Mouse (Mus musculus) midbrain, embryonic 16.5 days (tissue): ENCODE results near the gene Utp18. TPM values are rescaled to one million over a fixed set of nuclear protein-coding genes. Genes with fewer than 3 reads are reported as not detected.
"Not testable (repeated sequence)": the region's sequence is repeated elsewhere in the genome, so short reads cannot be mapped to it uniquely, and the experiment has no call there.

Source experiments
- ATAC-seq: fragments of 200-750 bp; cut with Nextera tagmentation; 2 replicates; pipeline ENCODE4 v1.8.0; 2017; ENCODE audit warnings: moderate TSS enrichment
- H3K27ac ChIP-seq: fragments of 300-500 bp; sonication (generic); 2 replicates; pipeline ENCODE4 v1.5.1; 2014; ENCODE audit warnings: mild to moderate bottlenecking, low read length, mixed read lengths
- H3K27me3 ChIP-seq: fragments of 300-500 bp; sonication (generic); 2 replicates; pipeline ENCODE4 v1.6.1; 2014; ENCODE audit warnings: low read depth, low read length, mixed read lengths; ENCODE audit not compliant: control insufficient read depth, insufficient read depth
- H3K36me3 ChIP-seq: fragments of 300-500 bp; sonication (generic); 2 replicates; pipeline ENCODE4 v1.6.1; 2014; ENCODE audit warnings: mild to moderate bottlenecking, low read length, moderate library complexity, mixed read lengths; ENCODE audit not compliant: control insufficient read depth, insufficient read depth
- H3K4me1 ChIP-seq: fragments of 300-500 bp; sonication (generic); 2 replicates; pipeline ENCODE4 v1.6.1; 2014; ENCODE audit warnings: mild to moderate bottlenecking, low read length, mixed read lengths; ENCODE audit not compliant: control insufficient read depth, insufficient read depth
- H3K4me2 ChIP-seq: fragments of 300-500 bp; sonication (generic); 2 replicates; pipeline ENCODE4 v1.6.1; 2014; ENCODE audit warnings: mild to moderate bottlenecking, low read length, mixed read lengths
- H3K4me3 ChIP-seq: fragments of 300-500 bp; sonication (generic); 2 replicates; pipeline ENCODE4 v1.5.1; 2014; ENCODE audit warnings: low read depth, mild to moderate bottlenecking, low read length, moderate library complexity, mixed read lengths
- H3K9ac ChIP-seq: fragments of 300-500 bp; sonication (generic); 2 replicates; pipeline ENCODE4 v1.6.1; 2014; ENCODE audit warnings: low read depth, low read length, mixed read lengths
- H3K9me3 ChIP-seq: fragments of 300-500 bp; sonication (generic); replicated peaks from 2 replicates; pipeline ENCODE4 v1.6.1; 2014; ENCODE audit warnings: mild to moderate bottlenecking, low read length, mixed read lengths; ENCODE audit not compliant: control insufficient read depth, poor library complexity, severe bottlenecking
- WGBS: fragments of 180-500 bp; shearing (Covaris S2); extraction: QIAGEN DNeasy Blood & Tissue Kit; methylation state at CpG from one replicate; pipeline ENCODE4 v1.1.7; 2014; 5-methylcytosine and 5-hydroxymethylcytosine counted together
- polyA plus RNA-seq: library from polyadenylated mRNA; unstranded; fragments of >200 nt; fragmentation: Nextera tagmentation; extraction: Ambion mirVana; gene quantifications from 2 replicates; pipeline ENCODE4 v1.2.1, GENCODE M21; 2015

Utp18 gene
- polyA plus RNA-seq = 31.1 and 32.5 TPM in 2 replicates

DNA sequence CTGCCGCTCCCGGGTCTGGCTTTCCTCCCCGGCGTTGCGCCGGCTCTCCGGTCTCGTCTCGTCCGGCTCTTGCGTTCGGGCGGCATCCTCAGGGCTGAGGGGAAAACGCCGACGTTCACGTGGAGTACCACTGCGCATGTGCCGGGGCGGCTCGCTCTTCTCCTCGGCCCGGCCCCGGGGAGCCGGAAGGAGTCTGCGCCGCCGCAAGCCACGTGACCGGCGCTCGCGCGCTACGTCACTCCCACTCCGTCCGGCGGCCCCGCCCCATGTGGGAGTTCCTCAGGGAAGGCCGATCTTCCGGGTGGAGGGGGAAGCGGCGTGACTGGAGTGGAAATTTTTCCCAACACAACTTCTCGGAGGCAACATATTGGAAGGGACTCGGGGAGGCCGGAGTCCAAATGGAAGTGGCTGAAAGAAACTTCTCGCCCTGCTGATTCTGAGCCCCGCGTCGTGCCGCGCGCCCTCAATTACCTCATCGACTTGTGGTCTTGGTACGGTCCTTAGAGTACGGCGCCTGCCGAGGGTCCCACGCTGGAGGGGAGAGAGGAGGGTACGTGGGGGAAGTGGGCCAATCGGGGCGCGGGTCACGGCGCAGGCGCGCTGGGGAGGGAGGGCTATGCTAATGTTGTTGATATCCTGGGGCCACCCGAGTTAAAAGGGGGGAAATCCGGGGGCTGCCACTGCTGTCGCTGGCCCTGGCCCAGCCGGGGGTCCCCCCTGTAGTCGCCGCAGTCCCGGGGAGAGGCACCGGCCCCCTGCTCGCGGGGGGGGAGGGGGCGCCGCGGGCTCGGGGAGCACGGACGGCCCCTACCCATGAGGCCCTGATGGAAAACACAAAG, at the start of gene Utp18, which contains the start of gene Mbtd1:
Utp18 (minus strand) TSS at position 195 of the 839 bp plus-strand sequence.
Mbtd1 (plus strand) TSS at position 281 of the 839 bp plus-strand sequence.
- peak within 1 kb of the TSS; percentile 95 for H3K27ac ChIP-seq
- ATAC-seq = peak; percentile 97
- H3K4me3 ChIP-seq = peak within 1 kb of the TSS; percentile 62
- under 1% methylated on average over 80 of the region's 83 CpGs for WGBS
- peak within 1 kb of the TSS; percentile 90 for H3K4me2 ChIP-seq
- H3K9me3 ChIP-seq = no peaks in the 10 kb centered on the region
- H3K9ac ChIP-seq = peak within 1 kb of the TSS; percentile 78
- 0 out of 2 replicates have a peak, but pooled peaks cover 3% of the 10 kb centered on the region for H3K36me3 ChIP-seq
- H3K4me1 ChIP-seq = peaks cover 34% of the 10 kb centered on the region
- H3K27me3 ChIP-seq = no peaks in the 10 kb centered on the region

DNA sequence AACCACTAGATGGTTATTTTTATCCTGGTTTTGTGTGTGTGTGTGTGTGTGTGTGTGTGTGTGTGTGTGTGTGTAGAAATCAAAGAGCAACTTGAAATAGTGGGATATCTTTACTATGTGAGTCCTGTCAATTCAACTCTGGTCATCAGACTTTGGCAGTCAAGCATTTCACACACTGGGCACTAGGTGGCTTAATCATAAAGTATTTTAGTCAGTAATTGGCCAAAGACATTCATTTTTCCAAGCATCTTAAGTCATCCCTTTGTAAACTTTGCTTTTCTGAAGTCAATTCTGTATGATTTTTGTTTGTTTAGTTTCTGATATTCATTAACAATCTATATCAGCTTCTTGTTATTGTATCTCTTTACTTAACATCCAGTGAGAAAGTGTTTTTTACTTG, 43.5 kb upstream of the Utp18 start:
- Histone ChIP-seq H3K9ac (no peak overlapping the region), H3K9me3 (no peaks in the 10 kb centered on the region), H3K4me3 (no peak overlapping the region), H3K4me2 (no peak overlapping the region), H3K27me3 (no peaks in the 10 kb centered on the region), H3K36me3 (peaks cover 16% of the 10 kb centered on the region), H3K4me1 (no peaks in the 10 kb centered on the region), H3K27ac (no peak overlapping the region)
- ATAC-seq = no peak

DNA sequence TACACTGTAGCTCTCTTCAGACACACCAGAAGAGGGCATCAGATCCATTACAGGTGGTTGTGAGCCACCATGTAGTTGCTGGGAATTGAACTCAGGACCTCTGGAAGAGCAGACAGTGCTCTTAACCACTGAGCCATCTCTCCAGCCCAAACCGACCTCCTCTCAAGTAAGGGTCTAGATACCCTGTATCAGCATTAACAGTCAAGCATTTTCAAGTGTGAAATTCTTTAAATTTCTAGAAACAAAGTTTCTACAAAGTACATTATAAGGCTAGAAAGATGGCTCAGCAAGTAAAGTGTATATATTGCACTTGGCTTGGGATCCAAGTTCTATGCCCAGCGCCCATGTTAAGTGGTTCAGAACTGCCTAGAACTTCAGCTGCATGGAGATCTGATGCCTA, 29.5 kb upstream of the Utp18 start:
- not testable (repeated sequence) for H3K9me3 ChIP-seq, H3K4me2 ChIP-seq, H3K4me1 ChIP-seq, ATAC-seq, H3K4me3 ChIP-seq, H3K9ac ChIP-seq, H3K27ac ChIP-seq, H3K27me3 ChIP-seq
- H3K36me3 ChIP-seq = peaks cover 18% of the 10 kb centered on the region
- WGBS = 98% methylated on average over 2 of the region's 2 CpGs

DNA sequence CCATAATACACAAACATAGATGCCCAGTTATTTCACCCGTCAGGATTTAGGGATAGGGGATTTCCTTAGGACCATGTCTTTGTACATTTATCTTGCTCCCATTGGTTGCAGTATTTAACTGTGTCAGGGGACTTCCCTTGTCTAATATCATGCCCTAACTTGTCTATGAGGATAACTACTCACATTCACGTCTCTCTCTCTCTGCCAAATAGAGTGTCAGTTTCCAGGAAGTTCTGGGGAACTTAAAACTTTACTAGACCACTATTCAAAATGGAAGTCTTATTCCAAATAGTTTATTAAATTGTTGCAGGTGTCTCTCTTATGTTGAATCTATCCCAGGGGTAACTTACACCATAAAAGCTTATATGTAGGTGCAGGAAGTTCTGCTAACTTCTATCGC, 26.0 kb upstream of the Utp18 start:
- H3K4me3 ChIP-seq = no peak overlapping the region
- no peaks in the 10 kb centered on the region for H3K27me3 ChIP-seq
- H3K9ac ChIP-seq = no peak overlapping the region
- no peak overlapping the region for H3K4me2 ChIP-seq
- H3K36me3 ChIP-seq = peaks cover 22% of the 10 kb centered on the region
- ATAC-seq = no peak
- WGBS = 92% methylated on average over 3 of the region's 3 CpGs
- H3K4me1 ChIP-seq = no peaks in the 10 kb centered on the region
- H3K27ac ChIP-seq = no peak overlapping the region
- H3K9me3 ChIP-seq = no peaks in the 10 kb centered on the region

DNA sequence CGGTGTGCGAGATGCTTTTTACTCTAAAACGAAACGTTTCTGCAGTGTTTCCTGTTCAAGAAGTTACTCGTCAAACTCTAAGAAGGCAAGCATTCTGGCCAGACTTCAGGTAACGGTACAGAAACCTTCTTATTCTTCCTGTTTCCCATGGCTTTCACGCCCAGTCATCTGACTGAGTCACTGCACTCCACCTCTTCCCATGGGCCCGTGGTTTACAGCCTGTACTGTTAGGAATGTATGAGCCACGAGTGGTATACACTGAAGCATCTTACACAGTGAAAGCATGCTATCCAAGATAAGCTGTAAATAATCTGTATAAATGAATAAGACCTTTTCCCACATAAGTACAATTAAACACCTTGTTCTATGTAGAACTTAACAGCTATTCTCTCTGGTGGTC, 23.3 kb upstream of the Utp18 start:
- no peak overlapping the region for H3K9ac ChIP-seq
- H3K27ac ChIP-seq = no peak overlapping the region
- H3K4me2 ChIP-seq = no peak overlapping the region
- whole genome bisulfite sequencing = 95% methylated on average over 9 of the region's 9 CpGs
- peaks cover 26% of the 10 kb centered on the region for H3K36me3 ChIP-seq
- H3K27me3 ChIP-seq = no peaks in the 10 kb centered on the region
- H3K4me3 ChIP-seq = no peak overlapping the region
- no peak for ATAC-seq
- H3K9me3 ChIP-seq = no peaks in the 10 kb centered on the region
- no peaks in the 10 kb centered on the region for H3K4me1 ChIP-seq

DNA sequence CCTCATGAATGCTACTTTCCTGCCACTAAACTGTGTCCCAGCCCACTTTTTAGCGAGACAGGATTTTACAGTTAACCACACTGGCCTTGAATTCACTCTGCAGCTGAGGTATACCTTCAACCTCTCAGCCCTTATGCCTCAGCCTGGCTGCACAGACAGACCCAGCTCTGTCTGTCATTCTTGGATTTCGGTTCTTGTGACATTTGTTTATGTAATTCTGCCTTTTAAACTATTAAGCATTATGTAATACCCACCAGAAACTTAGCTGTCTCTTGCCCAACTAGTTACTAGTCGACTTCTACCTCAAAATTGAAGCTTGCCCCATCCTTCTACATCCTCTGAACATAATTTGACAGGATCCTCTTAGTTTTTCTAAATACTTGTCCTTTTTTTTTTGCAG, 22.3 kb upstream of the Utp18 start:
- H3K36me3 ChIP-seq = peaks cover 21% of the 10 kb centered on the region
- no peak for ATAC-seq

DNA sequence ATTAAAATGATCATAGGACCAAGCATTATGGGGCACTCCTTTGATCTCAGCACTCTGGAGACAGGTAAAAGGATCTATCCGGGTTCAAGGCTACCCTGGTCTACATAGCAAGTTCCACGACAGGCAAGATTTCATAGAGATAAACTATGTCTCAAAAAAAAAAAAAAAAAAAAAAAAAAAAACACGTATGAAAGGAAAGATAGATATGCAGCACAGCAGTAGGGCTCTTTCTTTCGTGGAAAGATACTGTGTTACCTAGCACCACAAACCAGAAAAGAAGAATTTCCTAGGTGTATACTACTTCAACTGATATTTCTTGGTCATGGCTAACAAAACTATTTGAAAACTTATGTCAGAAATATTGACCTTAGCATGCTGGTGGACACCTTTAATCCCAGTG, 21.3 kb upstream of the Utp18 start:
- 82% methylated on average over 4 of the region's 4 CpGs for WGBS
- H3K4me1 ChIP-seq = no peaks in the 10 kb centered on the region
- no peaks in the 10 kb centered on the region for H3K27me3 ChIP-seq
- H3K36me3 ChIP-seq = peaks cover 21% of the 10 kb centered on the region
- H3K4me2 ChIP-seq = no peak overlapping the region
- no peak overlapping the region for H3K27ac ChIP-seq
- ATAC-seq = no peak
- H3K4me3 ChIP-seq = no peak overlapping the region
- no peaks in the 10 kb centered on the region for H3K9me3 ChIP-seq
- no peak overlapping the region for H3K9ac ChIP-seq

More for the DNA sequence above, 22.3 kb upstream of the Utp18 start:
- Histone ChIP-seq H3K4me1 (no peaks in the 10 kb centered on the region), H3K27ac (no peak overlapping the region), H3K9me3 (no peaks in the 10 kb centered on the region), H3K4me3 (no peak overlapping the region), H3K4me2 (no peak overlapping the region), H3K9ac (no peak overlapping the region), H3K27me3 (no peaks in the 10 kb centered on the region)
- 93% methylated on average over 3 of the region's 3 CpGs for WGBS

DNA sequence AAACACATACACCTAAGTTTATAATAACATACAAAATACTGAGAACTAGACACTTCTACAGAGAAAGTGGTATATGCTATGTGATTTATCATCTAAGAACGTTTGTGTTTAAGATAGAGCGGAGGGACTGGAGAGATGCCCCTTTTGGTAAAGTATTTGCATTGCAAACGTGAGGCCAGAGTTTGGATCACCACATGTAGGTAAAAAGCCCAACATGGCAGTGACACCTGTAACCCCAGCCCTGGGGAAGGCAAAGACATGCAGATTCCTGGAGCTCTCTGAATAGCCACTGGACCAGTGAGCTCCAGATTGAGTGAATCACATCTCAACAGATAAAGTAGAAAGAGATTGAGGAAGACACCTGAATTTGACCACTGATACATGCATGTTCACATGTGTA, 12.2 kb upstream of the Utp18 start:
- no peaks in the 10 kb centered on the region for H3K9me3 ChIP-seq
- no peak for ATAC-seq
- 84% methylated on average over 3 of the region's 3 CpGs for WGBS
- no peak overlapping the region for H3K27ac ChIP-seq
- no peak overlapping the region for H3K9ac ChIP-seq
- no peak overlapping the region for H3K4me3 ChIP-seq
- H3K27me3 ChIP-seq = no peaks in the 10 kb centered on the region
- 0 out of 2 replicates have a peak, but pooled peaks cover 2% of the 10 kb centered on the region for H3K36me3 ChIP-seq
- H3K4me1 ChIP-seq = no peaks in the 10 kb centered on the region
- no peak overlapping the region for H3K4me2 ChIP-seq

DNA sequence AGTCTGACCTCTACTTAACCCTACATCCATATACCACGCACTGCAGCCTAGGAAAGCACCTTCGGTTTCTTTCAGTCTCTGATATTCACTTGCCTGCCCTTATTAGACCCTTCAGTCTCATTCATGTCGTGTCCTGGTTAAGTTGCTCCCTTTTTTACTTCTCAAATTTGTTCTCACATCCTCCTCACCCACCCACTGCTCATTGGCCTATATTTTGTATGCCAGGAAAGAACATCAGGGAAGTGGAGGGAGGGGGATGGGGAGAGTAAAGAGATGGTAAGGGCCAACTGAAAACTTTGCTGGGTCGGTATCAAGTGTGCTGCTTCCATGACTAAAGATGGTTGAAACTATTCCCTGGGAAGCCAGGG, 1.5 kb upstream of the Utp18 start:
- Histone ChIP-seq H3K4me3 (peak overlapping the region; percentile 62), H3K9ac (peak overlapping the region; percentile 78), H3K27ac (no peak overlapping the region), H3K9me3 (no peaks in the 10 kb centered on the region), H3K4me1 (peaks cover 34% of the 10 kb centered on the region), H3K36me3 (no peaks in the 10 kb centered on the region), H3K27me3 (no peaks in the 10 kb centered on the region), H3K4me2 (peak overlapping the region; percentile 90)
- ATAC-seq = no peak
- WGBS = 4% methylated on average over 4 of the region's 4 CpGs
